Mouse (Mus musculus): ENCODE measurements at regions not wholly inside any gene's neighbourhood (a gene's known extent, or its start where the extent isn't known, plus 50 kb on each side); places are given as distances from the start of the nearest gene placed in this dataset.

- peak; percentile 25 to 29 for DNase-seq (ENCODE audit: extremely low spot score in 1 of 2, low spot score in 2 of 2)
These were observed 189.9 kb upstream of the Plpp4 start for GRCm38 (mm10) chr7:129066891-129067290.

GRCm38 (mm10) chr7:129068137-129068536 lies 188.7 kb upstream of the Plpp4 start:
- DNase-seq (ENCODE audit: extremely low spot score in 1 of 2, low spot score in 2 of 2) = no peak
- Histone ChIP-seq H3K4me3 (no peak overlapping the region), H3K27ac (no peak overlapping the region)
- intact Hi-C loops (cut with DNase I) = loop anchor here (10.0 kb wide), 1 partner anchor 417 kb away; no protein-coding TSS in a partner anchor
- no peak for TF ChIP-seq CTCF (IDR thresholded peaks at IDR 0.05)

More at GRCm38 (mm10) chr7:129066891-129067290, 189.9 kb upstream of the Plpp4 start:
- TF ChIP-seq CTCF (IDR thresholded peaks at IDR 0.05) = no peak
- Histone ChIP-seq H3K4me3 (no peak overlapping the region), H3K27ac (no peak overlapping the region)
- intact Hi-C loops (cut with DNase I) = loop anchor here (10.0 kb wide), 1 partner anchor 418 kb away; no protein-coding TSS in a partner anchor

- no peak overlapping the region for H3K27ac ChIP-seq
- no peak for TF ChIP-seq CTCF (IDR thresholded peaks at IDR 0.05)
- no peak for DNase-seq (ENCODE audit: extremely low spot score in 1 of 2, low spot score in 2 of 2)
- intact Hi-C loops (cut with DNase I) = no loop called here
- no peak overlapping the region for H3K4me3 ChIP-seq
These were observed 177.0 kb upstream of the Plpp4 start for GRCm38 (mm10) chr7:129079786-129080185.

- no peak for DNase-seq (ENCODE audit: extremely low spot score in 1 of 2, low spot score in 2 of 2)
- intact Hi-C loops (cut with DNase I) = no loop called here
- TF ChIP-seq CTCF (IDR thresholded peaks at IDR 0.05) = no peak
- no peak overlapping the region for H3K4me3 ChIP-seq
- no peak overlapping the region for H3K27ac ChIP-seq
These were observed 165.4 kb upstream of the Plpp4 start for GRCm38 (mm10) chr7:129091441-129091840.

GRCm38 (mm10) chr7:129096374-129097069 lies 160.3 kb upstream of the Plpp4 start:
- Histone ChIP-seq H3K27ac (no peak overlapping the region), H3K4me3 (no peak overlapping the region)
- intact Hi-C loops (cut with DNase I) = no loop called here
- no peak for TF ChIP-seq CTCF (IDR thresholded peaks at IDR 0.05)
- DNase-seq (ENCODE audit: extremely low spot score in 1 of 2, low spot score in 2 of 2) = no peak

- TF ChIP-seq CTCF (IDR thresholded peaks at IDR 0.05) = no peak
- no peak overlapping the region for H3K4me3 ChIP-seq
- H3K27ac ChIP-seq = no peak overlapping the region
- no peak for DNase-seq (ENCODE audit: extremely low spot score in 1 of 2, low spot score in 2 of 2)
- intact Hi-C loops (cut with DNase I) = no loop called here
These were observed 154.4 kb upstream of the Plpp4 start for GRCm38 (mm10) chr7:129102437-129102836.

- intact Hi-C loops (cut with DNase I) = no loop called here
- H3K4me3 ChIP-seq = no peak overlapping the region
- no peak overlapping the region for H3K27ac ChIP-seq
- no peak for DNase-seq (ENCODE audit: extremely low spot score in 1 of 2, low spot score in 2 of 2)
- TF ChIP-seq CTCF (IDR thresholded peaks at IDR 0.05) = no peak
These were observed 122.7 kb upstream of the Plpp4 start for GRCm38 (mm10) chr7:129134176-129134575.

GRCm38 (mm10) chr7:129134661-129135215 lies 122.1 kb upstream of the Plpp4 start:
- H3K27ac ChIP-seq = no peak overlapping the region
- no peak overlapping the region for H3K4me3 ChIP-seq
- no peak for DNase-seq (ENCODE audit: extremely low spot score in 1 of 2, low spot score in 2 of 2)
- intact Hi-C loops (cut with DNase I) = no loop called here
- no peak for TF ChIP-seq CTCF (IDR thresholded peaks at IDR 0.05)

- TF ChIP-seq CTCF (IDR thresholded peaks at IDR 0.05) = no peak
- no peak for DNase-seq (ENCODE audit: extremely low spot score in 1 of 2, low spot score in 2 of 2)
- no peak overlapping the region for H3K4me3 ChIP-seq
- intact Hi-C loops (cut with DNase I) = no loop called here
- no peak overlapping the region for H3K27ac ChIP-seq
These were observed 119.4 kb upstream of the Plpp4 start for GRCm38 (mm10) chr7:129137303-129137990.

- TF ChIP-seq CTCF (IDR thresholded peaks at IDR 0.05) = no peak
- no peak overlapping the region for H3K27ac ChIP-seq
These were observed 114.8 kb upstream of the Plpp4 start for GRCm38 (mm10) chr7:129141942-129142598.

GRCm38 (mm10) chr7:129142599-129142949 lies 114.3 kb upstream of the Plpp4 start:
- DNase-seq (ENCODE audit: extremely low spot score in 1 of 2, low spot score in 2 of 2) = no peak
- Histone ChIP-seq H3K27ac (no peak overlapping the region), H3K4me3 (no peak overlapping the region)
- intact Hi-C loops (cut with DNase I) = no loop called here
- TF ChIP-seq CTCF (IDR thresholded peaks at IDR 0.05) = no peak; the same call in 1 of the 2 replicates

More at GRCm38 (mm10) chr7:129141942-129142598, 114.8 kb upstream of the Plpp4 start:
- no peak overlapping the region for H3K4me3 ChIP-seq
- DNase-seq (ENCODE audit: extremely low spot score in 1 of 2, low spot score in 2 of 2) = no peak
- intact Hi-C loops (cut with DNase I) = no loop called here

- TF ChIP-seq CTCF (IDR thresholded peaks at IDR 0.05) = no peak
- intact Hi-C loops (cut with DNase I) = no loop called here
- Histone ChIP-seq H3K4me3 (no peak overlapping the region), H3K27ac (no peak overlapping the region)
- no peak for DNase-seq (ENCODE audit: extremely low spot score in 1 of 2, low spot score in 2 of 2)
These were observed 101.3 kb upstream of the Plpp4 start for GRCm38 (mm10) chr7:129155577-129155976.

Data from left cerebral cortex, adult 2 months (tissue).